Mouse (Mus musculus) intestine, embryonic 15.5 days (tissue): ENCODE results near the gene Fads6. TPM values are rescaled to one million over a fixed set of nuclear protein-coding genes. Genes with fewer than 3 reads are reported as not detected.

Experiments
- ATAC-seq: fragments of 200-750 bp; cut with Nextera tagmentation; 2 replicates; pipeline ENCODE4 v1.8.0; 2017; ENCODE audit warnings: moderate TSS enrichment, moderate library complexity
- H3K27ac ChIP-seq: fragments of 300-500 bp; sonication (generic); 2 replicates; pipeline ENCODE4 v1.5.1; 2015; ENCODE audit warnings: mild to moderate bottlenecking, inconsistent platforms
- H3K27me3 ChIP-seq: fragments of 300-500 bp; sonication (generic); replicated peaks from 2 replicates; pipeline ENCODE4 v1.6.1; 2015; ENCODE audit warnings: inconsistent platforms
- H3K36me3 ChIP-seq: fragments of 300-500 bp; sonication (generic); 2 replicates; pipeline ENCODE4 v1.6.1; 2015; ENCODE audit warnings: inconsistent platforms
- H3K4me1 ChIP-seq: fragments of 300-500 bp; sonication (generic); replicated peaks from 2 replicates; pipeline ENCODE4 v1.6.1; 2015; ENCODE audit warnings: inconsistent platforms
- H3K4me2 ChIP-seq: fragments of 300-500 bp; sonication (generic); replicated peaks from 2 replicates; pipeline ENCODE4 v1.6.1; 2015; ENCODE audit warnings: mild to moderate bottlenecking, inconsistent platforms
- H3K4me3 ChIP-seq: fragments of 300-500 bp; sonication (generic); replicated peaks from 2 replicates; pipeline ENCODE4 v1.5.1; 2015; ENCODE audit warnings: inconsistent platforms
- H3K9ac ChIP-seq: fragments of 300-500 bp; sonication (generic); 2 replicates; pipeline ENCODE4 v1.6.1; 2015; ENCODE audit warnings: inconsistent platforms
- H3K9me3 ChIP-seq: fragments of 300-500 bp; sonication (generic); 2 replicates; pipeline ENCODE4 v1.6.1; 2016; ENCODE audit warnings: inconsistent platforms
- WGBS: fragments of 180-500 bp; shearing (Covaris S2); methylation state at CpG from one replicate; pipeline ENCODE4 v1.1.7; 2015; 5-methylcytosine and 5-hydroxymethylcytosine counted together
- polyA plus RNA-seq: library from polyadenylated mRNA; unstranded; fragments of >200 nt; fragmentation: Nextera tagmentation; extraction: Ambion mirVana; gene quantifications from 2 replicates; pipeline ENCODE4 v1.2.1, GENCODE M21; 2015

Fads6 gene
- polyA plus RNA-seq, 1 experiment from 2014 or later, result 1.5 TPM

DNA sequence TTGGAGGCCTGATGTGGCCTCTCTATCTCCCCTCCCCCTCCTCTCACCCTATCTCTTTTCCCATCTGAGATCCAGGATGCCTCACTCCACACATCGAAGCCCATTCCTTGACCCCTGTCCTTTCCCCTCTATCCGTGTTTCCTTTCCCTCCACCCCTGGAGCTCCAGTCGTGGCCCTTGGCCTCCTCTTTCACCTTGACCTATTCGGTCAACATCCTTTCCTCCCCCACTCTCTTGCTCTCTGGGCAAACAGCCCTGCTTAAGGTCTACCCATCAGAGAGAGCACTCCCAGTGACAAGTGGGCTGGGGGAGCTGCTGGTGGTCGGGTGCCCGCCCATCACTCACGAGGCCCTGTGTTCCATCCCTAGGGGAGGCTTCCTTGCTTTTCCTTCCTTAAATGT is 23.7 kb downstream of the Fads6 start:
- Histone ChIP-seq H3K27ac (no peak overlapping the region), H3K4me3 (no peak overlapping the region), H3K9me3 (no peaks in the 10 kb centered on the region), H3K27me3 (peaks cover under 1% of the 10 kb centered on the region), H3K4me1 (peaks cover 22% of the 10 kb centered on the region), H3K9ac (no peak overlapping the region), H3K4me2 (no peak overlapping the region), H3K36me3 (no peaks in the 10 kb centered on the region)
- ATAC-seq, result no peak
- 61% methylated on average over 7 of the region's 7 CpGs for WGBS

DNA sequence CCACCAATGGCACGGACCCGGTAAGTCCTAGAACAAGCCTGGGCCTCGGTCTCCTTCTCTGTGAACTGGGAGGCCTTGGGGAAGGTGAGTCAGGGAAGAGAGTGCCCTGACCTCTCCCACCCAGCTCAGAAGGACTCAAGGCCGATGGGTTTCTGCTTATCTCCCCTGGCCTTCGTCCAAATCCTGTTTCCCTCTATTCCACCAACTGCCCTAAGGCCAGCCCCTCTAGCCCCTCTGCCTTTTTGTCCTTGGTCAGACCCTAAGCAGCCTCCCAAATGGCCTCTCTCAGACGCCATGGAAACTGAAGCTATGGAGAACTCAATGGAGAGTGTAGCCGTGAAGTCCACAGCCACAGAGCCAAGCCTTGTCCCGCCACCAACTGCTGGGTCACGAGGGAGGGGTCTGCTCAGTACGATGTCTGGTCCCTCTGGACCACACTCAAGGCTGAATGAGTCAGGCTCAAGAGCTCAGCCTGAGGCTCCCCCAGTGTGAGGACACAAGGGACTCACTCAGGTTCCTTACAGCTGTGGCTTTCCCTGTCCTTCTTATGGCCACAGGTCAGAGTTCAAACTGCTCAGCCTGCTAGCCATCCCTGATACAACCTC is 24.5 kb downstream of the Fads6 start:
- Histone ChIP-seq H3K9ac (no peak overlapping the region), H3K27ac (no peak overlapping the region), H3K36me3 (no peaks in the 10 kb centered on the region), H3K4me3 (no peak overlapping the region), H3K4me1 (peaks cover 22% of the 10 kb centered on the region), H3K27me3 (peaks cover 8% of the 10 kb centered on the region), H3K4me2 (no peak overlapping the region), H3K9me3 (no peaks in the 10 kb centered on the region)
- no peak for ATAC-seq
- WGBS, result 77% methylated on average over 10 of the region's 10 CpGs

DNA sequence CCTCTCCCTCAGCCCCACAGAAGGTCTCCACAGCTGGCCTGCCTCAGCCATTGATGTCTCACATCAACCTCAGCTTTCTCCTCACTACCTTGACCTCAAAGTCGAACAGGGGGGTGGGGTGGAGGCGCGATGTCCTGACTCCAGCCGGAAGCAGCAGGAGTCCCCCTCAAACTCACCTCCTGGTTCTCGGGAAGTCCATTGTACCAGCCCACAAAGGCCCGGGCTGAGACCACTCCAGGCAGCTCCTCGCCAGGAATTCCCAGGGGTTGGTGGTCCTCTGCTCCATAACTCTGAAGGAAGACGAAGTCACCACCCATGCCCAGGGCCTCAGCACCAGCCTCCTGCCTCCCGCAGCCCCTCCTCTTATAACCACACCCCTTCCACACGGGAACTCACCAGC is 26.0 kb downstream of the Fads6 start:
- no peak overlapping the region for H3K27ac ChIP-seq
- no peak overlapping the region for H3K4me3 ChIP-seq
- WGBS, result 72% methylated on average over 10 of the region's 10 CpGs
- no peak for ATAC-seq
- H3K4me2 ChIP-seq, result no peak overlapping the region
- no peaks in the 10 kb centered on the region for H3K9me3 ChIP-seq
- peaks cover 23% of the 10 kb centered on the region for H3K27me3 ChIP-seq
- no peaks in the 10 kb centered on the region for H3K36me3 ChIP-seq
- no peak overlapping the region for H3K9ac ChIP-seq
- H3K4me1 ChIP-seq, result peaks cover 28% of the 10 kb centered on the region

DNA sequence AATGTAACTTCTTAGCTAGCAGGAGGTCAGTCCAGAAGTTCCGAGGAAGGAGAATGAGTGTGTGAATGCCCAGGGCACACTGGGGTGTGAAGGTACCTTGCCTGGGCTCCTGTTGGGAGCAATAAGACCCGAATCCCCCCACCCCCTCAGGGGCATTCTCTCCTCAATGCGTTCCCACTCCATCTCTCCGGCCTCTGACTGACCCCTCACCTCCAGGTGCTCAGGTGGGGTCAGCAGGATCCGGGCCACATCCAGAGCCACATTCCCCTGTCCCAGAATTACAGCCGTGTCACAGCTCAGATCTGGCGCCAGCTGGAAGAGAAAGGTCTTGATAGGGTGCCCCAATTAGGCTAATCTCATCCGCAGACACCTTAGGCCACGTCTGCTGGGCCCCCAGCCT is 26.4 kb downstream of the Fads6 start:
- 88% methylated on average over 9 of the region's 9 CpGs for WGBS

DNA sequence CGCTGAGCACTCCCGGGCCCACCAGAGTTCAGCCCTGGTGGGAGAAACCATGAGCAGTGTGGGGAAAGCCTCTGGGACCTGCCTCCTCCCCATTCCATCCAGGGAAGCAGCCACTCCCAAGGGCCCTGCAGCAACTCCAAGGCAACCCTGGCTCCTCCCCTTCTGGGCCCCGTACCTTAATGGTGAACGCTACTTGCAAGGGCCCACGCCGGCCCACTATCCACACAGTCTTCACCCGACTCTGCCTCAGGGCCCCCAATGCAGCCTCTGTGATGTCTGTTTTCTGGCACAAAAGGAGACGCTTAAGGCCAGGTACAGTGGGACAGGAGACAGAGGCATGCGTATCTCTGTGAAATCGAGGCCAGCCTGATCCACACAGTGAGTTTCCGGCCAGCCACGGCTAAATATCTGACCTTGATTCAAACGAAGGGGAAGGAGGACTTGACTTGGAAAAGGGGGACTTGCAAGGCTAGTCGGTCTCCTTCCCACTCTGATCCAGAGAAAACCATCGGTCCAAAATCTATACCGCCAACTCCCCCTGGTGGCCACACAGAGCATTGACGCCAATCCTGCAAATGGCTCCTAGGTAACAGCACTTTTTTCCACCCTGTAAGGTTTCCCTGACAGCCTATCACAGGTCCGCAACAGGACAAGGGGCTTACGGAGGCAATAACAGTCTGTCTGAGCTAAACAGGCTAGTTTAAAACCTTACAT is 27.2 kb downstream of the Fads6 start:
- ATAC-seq, result peak; percentile 10; the same call in 1 of the 2 replicates
- Histone ChIP-seq H3K4me1 (peaks cover 21% of the 10 kb centered on the region), H3K27ac (no peak overlapping the region), H3K9ac (no peak overlapping the region), H3K36me3 (no peaks in the 10 kb centered on the region), H3K4me2 (no peak overlapping the region), H3K4me3 (no peak overlapping the region), H3K27me3 (peaks cover 35% of the 10 kb centered on the region), H3K9me3 (no peaks in the 10 kb centered on the region)
- 32% methylated on average over 19 of the region's 19 CpGs for WGBS

More for the DNA sequence above, 26.4 kb downstream of the Fads6 start:
- H3K4me1 ChIP-seq, result peaks cover 25% of the 10 kb centered on the region
- no peaks in the 10 kb centered on the region for H3K36me3 ChIP-seq
- H3K4me2 ChIP-seq, result no peak overlapping the region
- no peak overlapping the region for H3K4me3 ChIP-seq
- H3K9ac ChIP-seq, result no peak overlapping the region
- H3K27me3 ChIP-seq, result peaks cover 28% of the 10 kb centered on the region
- no peaks in the 10 kb centered on the region for H3K9me3 ChIP-seq
- no peak overlapping the region for H3K27ac ChIP-seq
- ATAC-seq, result no peak

DNA sequence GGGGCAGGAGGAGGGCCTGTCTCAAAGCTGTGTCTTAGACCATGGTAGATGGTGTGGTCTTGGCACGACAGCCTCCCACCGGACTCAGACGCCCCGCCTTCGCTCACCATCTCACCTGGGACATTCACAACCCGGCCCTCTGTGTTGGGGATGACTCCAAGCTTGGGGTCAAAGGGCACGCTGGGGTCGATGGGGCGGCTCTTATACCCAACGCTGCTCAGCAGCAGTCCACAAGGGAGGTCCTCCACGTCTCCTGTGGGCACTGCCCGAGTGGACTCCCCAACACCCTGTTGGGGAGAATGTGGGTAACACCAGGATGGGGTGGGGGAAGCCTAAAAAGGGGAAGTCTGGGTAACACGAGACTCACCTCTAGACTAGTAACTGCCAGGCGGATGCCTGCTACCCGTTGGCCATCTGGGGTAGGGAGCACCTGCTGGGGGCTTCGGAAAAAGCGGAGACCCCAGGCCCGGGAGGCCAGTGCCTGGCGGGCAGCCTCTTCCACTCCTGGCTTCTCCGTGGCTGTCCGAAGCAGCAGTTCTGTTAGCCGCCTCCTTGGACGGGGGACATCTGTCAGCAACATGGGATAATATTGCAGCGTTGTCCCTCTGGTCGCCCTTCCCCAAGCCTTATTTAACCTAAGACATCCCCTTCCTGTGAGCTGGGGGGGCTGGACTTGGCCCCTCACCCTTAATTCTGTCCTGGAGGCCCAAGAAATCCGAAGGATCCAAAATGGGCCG is 28.0 kb downstream of the Fads6 start:
- no peak overlapping the region for H3K9ac ChIP-seq
- no peak overlapping the region for H3K27ac ChIP-seq
- no peak overlapping the region for H3K4me2 ChIP-seq
- H3K4me1 ChIP-seq, result peaks cover 21% of the 10 kb centered on the region
- ATAC-seq, result no peak
- 90% methylated on average over 27 of the region's 27 CpGs for WGBS
- H3K4me3 ChIP-seq, result no peak overlapping the region
- no peaks in the 10 kb centered on the region for H3K36me3 ChIP-seq
- H3K27me3 ChIP-seq, result peaks cover 43% of the 10 kb centered on the region
- H3K9me3 ChIP-seq, result no peaks in the 10 kb centered on the region

DNA sequence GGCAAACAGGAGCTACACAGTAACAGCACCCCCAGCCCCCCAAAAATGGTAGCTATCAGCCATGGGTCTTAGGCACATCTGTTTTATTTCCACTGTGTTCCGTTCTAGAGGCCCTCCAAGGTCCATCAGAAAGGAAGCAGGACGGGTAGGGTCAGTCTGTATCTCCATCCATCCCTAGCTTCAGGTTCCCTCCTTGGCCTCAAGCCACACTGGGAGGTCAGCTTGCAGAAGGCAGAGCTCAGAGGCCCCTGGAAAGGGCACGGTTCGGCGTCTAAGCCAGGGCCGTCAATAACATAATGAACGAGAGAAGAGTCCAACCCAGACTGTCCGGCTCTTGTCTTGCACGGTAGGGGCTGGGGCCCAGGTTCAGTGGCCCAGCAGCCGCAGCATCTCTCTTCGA is 29.5 kb downstream of the Fads6 start:
- ATAC-seq, result no peak
- H3K27ac ChIP-seq, result no peak overlapping the region
- no peak overlapping the region for H3K4me2 ChIP-seq
- WGBS, result 81% methylated on average over 11 of the region's 11 CpGs
- no peaks in the 10 kb centered on the region for H3K36me3 ChIP-seq
- H3K9ac ChIP-seq, result no peak overlapping the region
- peaks cover 21% of the 10 kb centered on the region for H3K4me1 ChIP-seq
- H3K27me3 ChIP-seq, result peaks cover 57% of the 10 kb centered on the region
- no peak overlapping the region for H3K4me3 ChIP-seq
- H3K9me3 ChIP-seq, result no peaks in the 10 kb centered on the region

DNA sequence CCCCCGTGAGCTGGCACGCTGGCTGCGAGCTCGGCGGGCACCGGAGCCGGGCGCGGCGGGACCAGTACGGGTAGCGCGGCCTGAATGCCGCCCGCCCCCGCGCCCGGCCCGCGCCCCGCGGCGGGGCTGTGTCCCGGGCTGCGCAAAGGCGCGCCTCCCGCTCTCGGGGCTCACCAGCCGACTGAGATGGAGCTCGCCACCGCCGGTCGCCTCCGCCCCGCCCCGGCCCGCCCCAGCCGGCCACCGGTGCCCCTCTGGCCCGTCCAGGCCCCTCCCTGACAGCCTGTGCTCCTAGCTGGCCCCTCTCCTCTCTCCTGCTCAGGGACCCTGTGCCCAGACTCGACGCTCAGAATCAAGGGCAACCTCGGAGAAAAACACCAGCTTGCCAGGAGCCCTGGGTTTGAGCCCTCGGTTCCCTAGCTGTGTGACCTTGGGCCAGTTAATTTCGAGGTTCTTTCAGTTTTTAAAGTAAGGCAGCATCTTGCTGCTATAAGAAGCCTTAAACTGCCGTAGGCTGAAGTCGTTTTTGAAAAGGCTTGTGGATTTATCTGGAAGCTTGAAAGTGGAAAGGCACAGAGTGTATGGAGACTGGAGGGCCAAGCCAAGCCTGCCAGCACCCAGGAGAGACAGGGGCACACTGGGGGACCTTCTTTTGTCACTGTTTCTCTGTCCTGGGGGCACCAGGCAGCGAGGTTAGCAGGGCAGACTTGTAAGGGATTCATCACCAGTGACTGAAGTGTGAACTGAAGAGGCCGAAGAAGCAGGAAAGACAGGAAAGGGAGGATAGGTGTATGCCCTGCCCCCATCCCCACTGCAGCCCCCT is 30.2 kb downstream of the Fads6 start, which contains the start of gene Grin2c:
Grin2c (minus strand) TSS at position 183 of the 823 bp plus-strand sequence.
- Histone ChIP-seq H3K27me3 (peaks cover 64% of the 10 kb centered on the region), H3K4me3 (peak within 1 kb of the TSS; percentile 33), H3K36me3 (no peaks in the 10 kb centered on the region), H3K4me1 (peaks cover 21% of the 10 kb centered on the region), H3K27ac (no peak within 1 kb of the TSS), H3K9me3 (no peaks in the 10 kb centered on the region), H3K4me2 (peak within 1 kb of the TSS; percentile 66), H3K9ac (0 out of 2 replicates have a peak within 1 kb of the TSS, but pooled peaks have one; percentile 12)
- WGBS, result 7% methylated on average over 46 of the region's 50 CpGs
- no peak for ATAC-seq

DNA sequence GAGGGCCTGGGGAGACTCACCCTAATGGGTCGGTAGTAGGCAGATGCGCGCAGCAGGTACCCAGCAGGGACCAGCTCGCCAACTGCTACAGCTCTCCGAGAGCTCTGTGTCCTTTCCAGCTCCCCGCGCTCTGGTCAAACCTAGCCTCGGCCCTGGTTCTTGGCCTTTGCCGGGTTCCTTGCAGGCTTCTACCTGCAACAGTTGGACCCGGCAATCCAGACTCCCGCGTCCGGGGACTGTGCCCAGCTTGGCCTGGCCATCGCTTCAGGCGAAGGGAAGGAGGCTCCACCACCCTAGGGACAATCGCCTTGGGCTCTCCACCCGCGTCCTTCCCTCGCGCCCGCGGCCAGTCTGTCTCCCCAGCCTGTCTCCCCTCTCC is 31.1 kb downstream of the Fads6 start:
- Histone ChIP-seq H3K4me3 (peak overlapping the region; percentile 33), H3K9me3 (no peaks in the 10 kb centered on the region), H3K27me3 (peaks cover 73% of the 10 kb centered on the region), H3K9ac (0 out of 2 replicates have a peak overlapping the region, but pooled peaks have one; percentile 12), H3K4me1 (peaks cover 21% of the 10 kb centered on the region), H3K36me3 (no peaks in the 10 kb centered on the region), H3K27ac (no peak overlapping the region), H3K4me2 (peak overlapping the region; percentile 66)
- no peak for ATAC-seq
- 3% methylated on average over 22 of the region's 22 CpGs for WGBS

DNA sequence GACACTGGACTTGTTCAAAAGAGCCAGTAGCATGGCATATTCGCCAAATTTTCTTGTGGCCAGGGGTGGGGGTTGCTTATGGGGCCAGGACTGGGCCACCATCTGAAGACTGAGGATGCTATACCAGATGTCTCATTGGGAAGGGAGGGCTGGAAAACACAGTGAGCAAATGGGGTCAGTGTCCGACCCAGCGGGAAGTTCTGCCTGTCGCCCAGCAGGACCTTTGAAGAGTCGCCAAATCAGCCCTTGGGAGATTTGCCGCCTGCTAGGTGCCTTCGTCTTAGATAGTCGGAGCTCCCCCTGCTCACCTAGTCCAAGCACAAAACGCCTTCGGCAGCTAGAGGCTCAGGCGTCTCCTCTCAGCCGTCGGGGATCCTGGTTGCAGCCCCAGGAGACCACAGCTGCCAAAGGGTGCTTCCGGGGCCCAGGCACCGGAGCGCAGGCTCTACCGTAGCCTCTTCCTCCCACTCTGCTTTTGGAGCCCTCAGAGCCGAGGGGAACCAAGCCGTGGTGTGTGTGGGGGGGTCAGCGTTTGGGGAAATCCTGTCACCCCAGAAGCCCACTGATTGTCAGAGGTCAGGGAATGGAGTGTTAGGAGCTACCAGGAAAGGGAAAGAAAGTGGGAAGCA is 31.6 kb downstream of the Fads6 start:
- peaks cover 21% of the 10 kb centered on the region for H3K4me1 ChIP-seq
- ATAC-seq, result no peak
- no peaks in the 10 kb centered on the region for H3K9me3 ChIP-seq
- no peak overlapping the region for H3K4me2 ChIP-seq
- no peaks in the 10 kb centered on the region for H3K36me3 ChIP-seq
- 4% methylated on average over 20 of the region's 20 CpGs for WGBS
- no peak overlapping the region for H3K9ac ChIP-seq
- H3K4me3 ChIP-seq, result no peak overlapping the region
- H3K27me3 ChIP-seq, result peaks cover 77% of the 10 kb centered on the region
- no peak overlapping the region for H3K27ac ChIP-seq

DNA sequence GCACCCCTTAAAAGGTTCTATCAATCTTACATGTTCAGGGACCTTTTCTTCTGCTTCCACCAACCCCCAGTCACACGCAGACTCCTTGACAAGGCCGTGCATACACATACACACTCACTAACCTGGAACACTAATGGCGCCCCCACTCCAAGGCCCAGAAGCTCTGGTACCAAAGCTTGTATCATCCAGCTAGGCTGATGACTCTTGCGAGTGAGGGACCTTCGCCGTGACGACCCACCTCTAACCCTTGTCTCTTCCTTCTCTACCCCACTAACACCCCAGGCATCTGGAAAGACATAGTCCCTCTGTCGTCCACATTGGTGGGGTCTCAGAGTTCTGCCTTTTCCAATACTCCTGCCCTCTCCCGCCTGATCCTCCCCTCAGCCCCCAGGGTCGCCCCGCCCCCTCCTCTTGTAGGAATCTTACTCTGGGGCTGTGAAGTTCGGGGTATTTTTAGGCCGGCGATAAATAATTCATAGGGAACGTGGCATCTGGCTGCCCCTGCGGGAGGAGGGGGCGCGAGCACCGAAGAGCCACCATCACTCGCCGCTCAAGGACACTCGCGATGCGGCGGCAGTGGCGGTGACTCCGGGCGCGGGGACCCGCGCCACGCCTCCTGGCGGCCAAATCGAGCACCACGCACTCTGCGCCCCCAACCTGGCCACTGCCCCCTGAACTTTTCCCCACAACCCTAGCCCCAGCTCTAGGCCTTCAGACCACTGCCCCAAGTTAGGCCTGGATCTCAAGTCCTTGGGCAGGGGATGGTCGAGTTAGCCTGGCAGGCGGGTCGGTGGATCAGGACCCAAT is 32.4 kb downstream of the Fads6 start:
- WGBS, result 6% methylated on average over 39 of the region's 39 CpGs
- Histone ChIP-seq H3K27me3 (peaks cover 84% of the 10 kb centered on the region), H3K9ac (no peak overlapping the region), H3K4me3 (peak overlapping the region; percentile 14; the same call in 1 of the 2 replicates), H3K4me2 (peak overlapping the region; percentile 54), H3K4me1 (peaks cover 18% of the 10 kb centered on the region), H3K36me3 (no peaks in the 10 kb centered on the region), H3K27ac (no peak overlapping the region), H3K9me3 (no peaks in the 10 kb centered on the region)
- ATAC-seq, result no peak
